Mouse (Mus musculus): Measurements from ENCODE around the gene Gm5751. TPM values are rescaled to one million over a fixed set of nuclear protein-coding genes. Genes with fewer than 3 reads are reported as not detected.
"Not testable (repeated sequence)": the region's sequence is repeated elsewhere in the genome, so short reads cannot be mapped to it uniquely, and the experiment has no call there.

Gm5751 gene
- polyA plus RNA-seq (2012; fragmentation: generic; extraction: Trizol), result not detected

- H3K36me3 ChIP-seq (ENCODE audit: control insufficient read depth, insufficient read depth); H3K79me2 ChIP-seq (ENCODE audit: control insufficient read depth, insufficient read depth); H3K4me3 ChIP-seq: not testable (repeated sequence)
Measured at GRCm38 (mm10) chrX:8873953-8874352, at the start of gene Gm5751. Gm5751 (plus strand) TSS chrX:8874253.

GRCm38 (mm10) chrX:8832043-8832442 lies 42.0 kb upstream of the Gm5751 start:
- no peak overlapping the region for H3ac ChIP-seq (ENCODE audit: control insufficient read depth, insufficient read length)
- no peaks in the 10 kb centered on the region for H3K27me3 ChIP-seq (ENCODE audit: control insufficient read depth, insufficient read depth, insufficient read length)
- H3K36me3 ChIP-seq (ENCODE audit: control insufficient read depth, insufficient read depth), result no peaks in the 10 kb centered on the region
- TF ChIP-seq REST (IDR thresholded peaks at IDR 0.05; ENCODE audit: insufficient read depth, insufficient read length) (no peak), TCF3 (IDR thresholded peaks at IDR 0.05; ENCODE audit: insufficient read length, low read depth) (no peak), MAX (IDR thresholded peaks at IDR 0.05; ENCODE audit: low read depth) (no peak), CEBPB (IDR thresholded peaks at IDR 0.05; ENCODE audit: insufficient read depth, poor library complexity, severe bottlenecking) (no peak), MYOG (IDR thresholded peaks at IDR 0.05; ENCODE audit: control insufficient read depth in 1 of 3, insufficient read depth in 1 of 3, insufficient read length in 2 of 3, low read depth in 2 of 3) (no peak), SRF (IDR thresholded peaks at IDR 0.05; ENCODE audit: control insufficient read depth, insufficient read length, low read depth) (no peak), POLR2A (IDR thresholded peaks at IDR 0.05; ENCODE audit: insufficient read length, low read depth) (no peak), TCF12 (IDR thresholded peaks at IDR 0.05; ENCODE audit: insufficient read depth, poor library complexity, severe bottlenecking) (no peak), E2F4 (IDR thresholded peaks at IDR 0.05; ENCODE audit: insufficient read depth) (no peak), POLR2AphosphoS2 (IDR thresholded peaks at IDR 0.05; ENCODE audit: insufficient read length, low read depth) (no peak), MYOD1 (IDR thresholded peaks at IDR 0.05; ENCODE audit: control insufficient read depth in 1 of 3, insufficient read length in 2 of 3, low read depth in 2 of 3) (no peak), USF1 (IDR thresholded peaks at IDR 0.05; ENCODE audit: low read depth) (no peak)
- H3K4me3 ChIP-seq, result no peak overlapping the region
- H3K79me2 ChIP-seq (ENCODE audit: control insufficient read depth, insufficient read depth), result no peaks in the 10 kb centered on the region
- H3K4me2 ChIP-seq (ENCODE audit: low read depth), result no peak overlapping the region

More at GRCm38 (mm10) chrX:8873953-8874352, at the start of gene Gm5751:
- H3ac ChIP-seq (ENCODE audit: control insufficient read depth, insufficient read length); H3K4me2 ChIP-seq (ENCODE audit: low read depth); H3K27me3 ChIP-seq (ENCODE audit: control insufficient read depth, insufficient read depth, insufficient read length): not testable (repeated sequence)

GRCm38 (mm10) chrX:8843694-8844093 lies 30.4 kb upstream of the Gm5751 start, which contains the start of gene Gm6592:
Gm6592 (plus strand) TSS chrX:8843994.
- no peaks in the 10 kb centered on the region for H3K27me3 ChIP-seq (ENCODE audit: control insufficient read depth, insufficient read depth, insufficient read length)
- H3K36me3 ChIP-seq (ENCODE audit: control insufficient read depth, insufficient read depth), result no peaks in the 10 kb centered on the region
- no peak within 1 kb of the TSS for H3K4me3 ChIP-seq
- no peak within 1 kb of the TSS for H3ac ChIP-seq (ENCODE audit: control insufficient read depth, insufficient read length)
- H3K79me2 ChIP-seq (ENCODE audit: control insufficient read depth, insufficient read depth), result no peaks in the 10 kb centered on the region
- TF ChIP-seq POLR2A (IDR thresholded peaks at IDR 0.05; ENCODE audit: insufficient read length, low read depth), result no peak
- no peak within 1 kb of the TSS for H3K4me2 ChIP-seq (ENCODE audit: low read depth)

GRCm38 (mm10) chrX:8852486-8852885 lies 21.6 kb upstream of the Gm5751 start:
- Histone ChIP-seq H3K36me3 (ENCODE audit: control insufficient read depth, insufficient read depth) (no peaks in the 10 kb centered on the region), H3K4me2 (ENCODE audit: low read depth) (no peak overlapping the region), H3ac (ENCODE audit: control insufficient read depth, insufficient read length) (no peak overlapping the region), H3K27me3 (ENCODE audit: control insufficient read depth, insufficient read depth, insufficient read length) (no peaks in the 10 kb centered on the region), H3K4me3 (no peak overlapping the region), H3K79me2 (ENCODE audit: control insufficient read depth, insufficient read depth) (no peaks in the 10 kb centered on the region)
- TF ChIP-seq POLR2A (IDR thresholded peaks at IDR 0.05; ENCODE audit: insufficient read length, low read depth) (no peak), E2F4 (IDR thresholded peaks at IDR 0.05; ENCODE audit: insufficient read depth) (no peak), REST (IDR thresholded peaks at IDR 0.05; ENCODE audit: insufficient read depth, insufficient read length) (no peak), CEBPB (IDR thresholded peaks at IDR 0.05; ENCODE audit: insufficient read depth, poor library complexity, severe bottlenecking) (no peak), TCF12 (IDR thresholded peaks at IDR 0.05; ENCODE audit: insufficient read depth, poor library complexity, severe bottlenecking) (no peak), SRF (IDR thresholded peaks at IDR 0.05; ENCODE audit: control insufficient read depth, insufficient read length, low read depth) (no peak), TCF3 (IDR thresholded peaks at IDR 0.05; ENCODE audit: insufficient read length, low read depth) (no peak), MAX (IDR thresholded peaks at IDR 0.05; ENCODE audit: low read depth) (no peak), MYOD1 (IDR thresholded peaks at IDR 0.05; ENCODE audit: control insufficient read depth in 1 of 3, insufficient read length in 2 of 3, low read depth in 2 of 3) (no peak), USF1 (IDR thresholded peaks at IDR 0.05; ENCODE audit: low read depth) (no peak), MYOG (IDR thresholded peaks at IDR 0.05; ENCODE audit: control insufficient read depth in 1 of 3, insufficient read depth in 1 of 3, insufficient read length in 2 of 3, low read depth in 2 of 3) (no peak), POLR2AphosphoS2 (IDR thresholded peaks at IDR 0.05; ENCODE audit: insufficient read length, low read depth) (no peak)

- not testable (repeated sequence) for H3K27me3 ChIP-seq (ENCODE audit: control insufficient read depth, insufficient read depth, insufficient read length); H3K36me3 ChIP-seq (ENCODE audit: control insufficient read depth, insufficient read depth); H3ac ChIP-seq (ENCODE audit: control insufficient read depth, insufficient read length); H3K4me2 ChIP-seq (ENCODE audit: low read depth); H3K79me2 ChIP-seq (ENCODE audit: control insufficient read depth, insufficient read depth); H3K4me3 ChIP-seq
Measured at GRCm38 (mm10) chrX:8864331-8864730, 9.7 kb upstream of the Gm5751 start.

GRCm38 (mm10) chrX:8884336-8884735 lies 10.3 kb downstream of the Gm5751 start:
- H3K4me3 ChIP-seq, result no peak overlapping the region

More at GRCm38 (mm10) chrX:8884336-8884735, 10.3 kb downstream of the Gm5751 start:
- H3K79me2 ChIP-seq (ENCODE audit: control insufficient read depth, insufficient read depth), result no peaks in the 10 kb centered on the region
- no peak overlapping the region for H3K4me2 ChIP-seq (ENCODE audit: low read depth)
- H3K36me3 ChIP-seq (ENCODE audit: control insufficient read depth, insufficient read depth), result no peaks in the 10 kb centered on the region
- no peak overlapping the region for H3ac ChIP-seq (ENCODE audit: control insufficient read depth, insufficient read length)
- no peaks in the 10 kb centered on the region for H3K27me3 ChIP-seq (ENCODE audit: control insufficient read depth, insufficient read depth, insufficient read length)
- no peak for TF ChIP-seq USF1 (IDR thresholded peaks at IDR 0.05; ENCODE audit: low read depth)
- TF ChIP-seq MYOG (IDR thresholded peaks at IDR 0.05; ENCODE audit: control insufficient read depth in 1 of 3, insufficient read depth in 1 of 3, insufficient read length in 2 of 3, low read depth in 2 of 3), result no peak
- TF ChIP-seq TCF12 (IDR thresholded peaks at IDR 0.05; ENCODE audit: insufficient read depth, poor library complexity, severe bottlenecking), result no peak
- no peak for TF ChIP-seq E2F4 (IDR thresholded peaks at IDR 0.05; ENCODE audit: insufficient read depth)
- TF ChIP-seq MYOD1 (IDR thresholded peaks at IDR 0.05; ENCODE audit: control insufficient read depth in 1 of 3, insufficient read length in 2 of 3, low read depth in 2 of 3), result no peak
- no peak for TF ChIP-seq POLR2AphosphoS2 (IDR thresholded peaks at IDR 0.05; ENCODE audit: insufficient read length, low read depth)
- TF ChIP-seq POLR2A (IDR thresholded peaks at IDR 0.05; ENCODE audit: insufficient read length, low read depth), result no peak
- no peak for TF ChIP-seq REST (IDR thresholded peaks at IDR 0.05; ENCODE audit: insufficient read depth, insufficient read length)
- TF ChIP-seq MAX (IDR thresholded peaks at IDR 0.05; ENCODE audit: low read depth), result no peak
